Mouse (Mus musculus): Measurements from ENCODE around the gene Lrig1. TPM values are rescaled to one million over a fixed set of nuclear protein-coding genes. Genes with fewer than 3 reads are reported as not detected.
A peak's percentile ranks its signal among the peaks of the same experiment; 100 is the strongest.

Gene Lrig1
- polyA plus RNA-seq, 1 experiment = 11.2 TPM

GRCm38 (mm10) chr6:94699173-94699987 lies 578 bp downstream of the Lrig1 start:
- no peak for TF ChIP-seq MYOG (IDR thresholded peaks at IDR 0.05; ENCODE audit: control insufficient read depth, extremely low read depth, insufficient read length)
- TF ChIP-seq MAX (IDR thresholded peaks at IDR 0.05) = no peak
- TF ChIP-seq FOSL1 (IDR thresholded peaks at IDR 0.05; ENCODE audit: insufficient read depth, low read length, poor library complexity, severe bottlenecking) = no peak
- no peak for TF ChIP-seq CEBPB (IDR thresholded peaks at IDR 0.05; ENCODE audit: low read depth)
- no peak for TF ChIP-seq MYOD1 (IDR thresholded peaks at IDR 0.05; ENCODE audit: control insufficient read depth, insufficient read length, low read depth)
- no peak for TF ChIP-seq CTCF (IDR thresholded peaks at IDR 0.05; ENCODE audit: control insufficient read depth, insufficient read depth, insufficient read length)
- no peak for TF ChIP-seq USF1 (IDR thresholded peaks at IDR 0.05; ENCODE audit: low read depth)
- Histone ChIP-seq H3K79me3 (ENCODE audit: low read depth) (peaks cover 14% of the 10 kb centered on the region), H3ac (ENCODE audit: control insufficient read depth, insufficient read length, low read depth) (peak overlapping the region; percentile 95), H3K4me3 (ENCODE audit: insufficient read depth, poor library complexity, severe bottlenecking) (peak overlapping the region; percentile 56), H3K27me3 (ENCODE audit: control insufficient read depth, insufficient read depth, insufficient read length) (no peaks in the 10 kb centered on the region), H3K79me2 (ENCODE audit: control insufficient read depth, insufficient read depth) (peaks cover 48% of the 10 kb centered on the region), H3K36me3 (ENCODE audit: control insufficient read depth, insufficient read depth) (no peaks in the 10 kb centered on the region)

GRCm38 (mm10) chr6:94698509-94699172 lies 1.3 kb downstream of the Lrig1 start:
- TF ChIP-seq MYOG (IDR thresholded peaks at IDR 0.05; ENCODE audit: control insufficient read depth, extremely low read depth, insufficient read length) (no peak), CEBPB (IDR thresholded peaks at IDR 0.05; ENCODE audit: low read depth) (no peak), CTCF (IDR thresholded peaks at IDR 0.05; ENCODE audit: control insufficient read depth, insufficient read depth, insufficient read length) (no peak), USF1 (IDR thresholded peaks at IDR 0.05; ENCODE audit: low read depth) (no peak), MYOD1 (IDR thresholded peaks at IDR 0.05; ENCODE audit: control insufficient read depth, insufficient read length, low read depth) (no peak), FOSL1 (IDR thresholded peaks at IDR 0.05; ENCODE audit: insufficient read depth, low read length, poor library complexity, severe bottlenecking) (no peak), MAX (IDR thresholded peaks at IDR 0.05) (no peak)
- Histone ChIP-seq H3K36me3 (ENCODE audit: control insufficient read depth, insufficient read depth) (no peaks in the 10 kb centered on the region), H3K4me3 (ENCODE audit: insufficient read depth, poor library complexity, severe bottlenecking) (peak overlapping the region; percentile 56), H3K27me3 (ENCODE audit: control insufficient read depth, insufficient read depth, insufficient read length) (no peaks in the 10 kb centered on the region), H3K79me2 (ENCODE audit: control insufficient read depth, insufficient read depth) (peaks cover 56% of the 10 kb centered on the region), H3K79me3 (ENCODE audit: low read depth) (peaks cover 21% of the 10 kb centered on the region), H3ac (ENCODE audit: control insufficient read depth, insufficient read length, low read depth) (peak overlapping the region; percentile 95)

GRCm38 (mm10) chr6:94697423-94697822 lies 2.5 kb downstream of the Lrig1 start:
- Histone ChIP-seq H3K4me3 (ENCODE audit: insufficient read depth, poor library complexity, severe bottlenecking) (no peak overlapping the region), H3K36me3 (ENCODE audit: control insufficient read depth, insufficient read depth) (no peaks in the 10 kb centered on the region), H3K27me3 (ENCODE audit: control insufficient read depth, insufficient read depth, insufficient read length) (no peaks in the 10 kb centered on the region), H3ac (ENCODE audit: control insufficient read depth, insufficient read length, low read depth) (no peak overlapping the region), H3K79me3 (ENCODE audit: low read depth) (peaks cover 21% of the 10 kb centered on the region), H3K79me2 (ENCODE audit: control insufficient read depth, insufficient read depth) (peaks cover 68% of the 10 kb centered on the region)
- no peak for TF ChIP-seq CTCF (IDR thresholded peaks at IDR 0.05; ENCODE audit: control insufficient read depth, insufficient read depth, insufficient read length)

GRCm38 (mm10) chr6:94696182-94697080 lies 3.5 kb downstream of the Lrig1 start:
- no peaks in the 10 kb centered on the region for H3K27me3 ChIP-seq (ENCODE audit: control insufficient read depth, insufficient read depth, insufficient read length)
- H3K36me3 ChIP-seq (ENCODE audit: control insufficient read depth, insufficient read depth) = no peaks in the 10 kb centered on the region
- H3K4me3 ChIP-seq (ENCODE audit: insufficient read depth, poor library complexity, severe bottlenecking) = no peak overlapping the region
- H3K79me3 ChIP-seq (ENCODE audit: low read depth) = peaks cover 21% of the 10 kb centered on the region
- H3ac ChIP-seq (ENCODE audit: control insufficient read depth, insufficient read length, low read depth) = no peak overlapping the region
- H3K79me2 ChIP-seq (ENCODE audit: control insufficient read depth, insufficient read depth) = peaks cover 75% of the 10 kb centered on the region
- TF ChIP-seq CEBPB (IDR thresholded peaks at IDR 0.05; ENCODE audit: low read depth) (no peak), MYOG (IDR thresholded peaks at IDR 0.05; ENCODE audit: control insufficient read depth, extremely low read depth, insufficient read length) (no peak), USF1 (IDR thresholded peaks at IDR 0.05; ENCODE audit: low read depth) (no peak), MYOD1 (IDR thresholded peaks at IDR 0.05; ENCODE audit: control insufficient read depth, insufficient read length, low read depth) (no peak), CTCF (IDR thresholded peaks at IDR 0.05; ENCODE audit: control insufficient read depth, insufficient read depth, insufficient read length) (no peak), FOSL1 (IDR thresholded peaks at IDR 0.05; ENCODE audit: insufficient read depth, low read length, poor library complexity, severe bottlenecking) (no peak), MAX (IDR thresholded peaks at IDR 0.05) (no peak)

GRCm38 (mm10) chr6:94695121-94695930 lies 4.6 kb downstream of the Lrig1 start:
- no peaks in the 10 kb centered on the region for H3K27me3 ChIP-seq (ENCODE audit: control insufficient read depth, insufficient read depth, insufficient read length)
- no peak overlapping the region for H3K4me3 ChIP-seq (ENCODE audit: insufficient read depth, poor library complexity, severe bottlenecking)
- no peaks in the 10 kb centered on the region for H3K36me3 ChIP-seq (ENCODE audit: control insufficient read depth, insufficient read depth)
- peaks cover 23% of the 10 kb centered on the region for H3K79me3 ChIP-seq (ENCODE audit: low read depth)
- no peak for TF ChIP-seq FOSL1 (IDR thresholded peaks at IDR 0.05; ENCODE audit: insufficient read depth, low read length, poor library complexity, severe bottlenecking)
- no peak for TF ChIP-seq CTCF (IDR thresholded peaks at IDR 0.05; ENCODE audit: control insufficient read depth, insufficient read depth, insufficient read length)
- no peak for TF ChIP-seq MYOD1 (IDR thresholded peaks at IDR 0.05; ENCODE audit: control insufficient read depth, insufficient read length, low read depth)
- TF ChIP-seq USF1 (IDR thresholded peaks at IDR 0.05; ENCODE audit: low read depth) = no peak
- TF ChIP-seq MAX (IDR thresholded peaks at IDR 0.05) = no peak
- TF ChIP-seq CEBPB (IDR thresholded peaks at IDR 0.05; ENCODE audit: low read depth) = no peak
- TF ChIP-seq MYOG (IDR thresholded peaks at IDR 0.05; ENCODE audit: control insufficient read depth, extremely low read depth, insufficient read length) = no peak
- peaks cover 84% of the 10 kb centered on the region for H3K79me2 ChIP-seq (ENCODE audit: control insufficient read depth, insufficient read depth)
- H3ac ChIP-seq (ENCODE audit: control insufficient read depth, insufficient read length, low read depth) = no peak overlapping the region
